Mouse (Mus musculus): ENCODE measurements around the gene Tuft1. TPM values are rescaled to one million over a fixed set of nuclear protein-coding genes. Genes with fewer than 3 reads are reported as not detected.

Gene Tuft1
- polyA plus RNA-seq, 1 experiment from 2014 or later, result 5.0 TPM

- ATAC-seq (replicated peaks; ENCODE audit: insufficient number of reproducible peaks, low FRiP score, low TSS enrichment, low read depth) (no peak), DNase-seq (ENCODE audit: low spot score) (no peak)
- no peak overlapping the region for H3K4me2 ChIP-seq (ENCODE audit: low read depth, low read length)
- no peaks in the 10 kb centered on the region for H3K4me1 ChIP-seq (ENCODE audit: control insufficient read depth, insufficient read depth, low read length)
- no peak overlapping the region for H3K27ac ChIP-seq (replicated peaks; ENCODE audit: low read depth, low read length)
- no peaks in the 10 kb centered on the region for H3K9me3 ChIP-seq (replicated peaks; ENCODE audit: control insufficient read depth, low read length)
- no peak overlapping the region for H3K9ac ChIP-seq (replicated peaks; ENCODE audit: low read length)
- 75% methylated on average over 3 of the region's 3 CpGs for WGBS
- H3K36me3 ChIP-seq (replicated peaks; ENCODE audit: control insufficient read depth, insufficient read depth, low read depth, low read length), result no peaks in the 10 kb centered on the region; the same call in 1 of the 2 replicates
- H3K4me3 ChIP-seq (ENCODE audit: low read depth, low read length), result no peak overlapping the region
- no peaks in the 10 kb centered on the region for H3K27me3 ChIP-seq (ENCODE audit: control insufficient read depth, insufficient read depth, low read length)
These were observed 95.5 kb downstream of the Tuft1 start for GRCm38 (mm10) chr3:94563163-94563562.

Other genes starting within 250 kb of the Tuft1 start
- gene Tdrkh, start 245.6 kb downstream of the Tuft1 start, polyA plus RNA-seq (2014; fragmentation: Nextera tagmentation; extraction: Ambion mirVana), result 16.1 and 19.8 TPM in 2 replicates
- 63.8 and 66.0 TPM in 2 replicates for gene Mrpl9, start 215.6 kb downstream of the Tuft1 start, polyA plus RNA-seq (2014; fragmentation: Nextera tagmentation; extraction: Ambion mirVana)
- 0.14 TPM in 1 of 2 replicates, not detected in the other for gene Oaz3, start 215.0 kb downstream of the Tuft1 start, polyA plus RNA-seq (2014; fragmentation: Nextera tagmentation; extraction: Ambion mirVana)
- 29.2 and 32.8 TPM in 2 replicates for gene Celf3, start 180.6 kb downstream of the Tuft1 start, polyA plus RNA-seq (2014; fragmentation: Nextera tagmentation; extraction: Ambion mirVana)
- 3.0 and 3.4 TPM in 2 replicates for gene Riiad1, start 178.5 kb downstream of the Tuft1 start, polyA plus RNA-seq (2014; fragmentation: Nextera tagmentation; extraction: Ambion mirVana)
- gene Snx27, start 76.2 kb downstream of the Tuft1 start, polyA plus RNA-seq (2014; fragmentation: Nextera tagmentation; extraction: Ambion mirVana), result 39.3 and 41.6 TPM in 2 replicates
- gene Gm10972, start 15.8 kb downstream of the Tuft1 start, polyA plus RNA-seq (2014; fragmentation: Nextera tagmentation; extraction: Ambion mirVana), result not detected in 2 replicates
- gene Selenbp2, start 34.7 kb upstream of the Tuft1 start, polyA plus RNA-seq (2014; fragmentation: Nextera tagmentation; extraction: Ambion mirVana), result not detected in 2 replicates
- gene Cgn, start 127.6 kb upstream of the Tuft1 start, polyA plus RNA-seq (2014; fragmentation: Nextera tagmentation; extraction: Ambion mirVana), result 3.3 and 4.5 TPM in 2 replicates
- 20.1 and 21.5 TPM in 2 replicates for gene Pogz, start 178.7 kb upstream of the Tuft1 start, polyA plus RNA-seq (2014; fragmentation: Nextera tagmentation; extraction: Ambion mirVana)
- 361 and 381 TPM in 2 replicates for gene Psmb4, start 228.1 kb upstream of the Tuft1 start, polyA plus RNA-seq (2014; fragmentation: Nextera tagmentation; extraction: Ambion mirVana)

All from embryonic facial prominence, embryonic 11.5 days (tissue).